Mouse (Mus musculus) lung, postnatal 0 days (tissue): ENCODE results near the gene Arl4c.

Experiments
- CTCF ChIP-seq: IDR thresholded peaks from 2 replicates; pipeline ENCODE4 v1.5.1; 2016; ENCODE audit warnings: antibody characterized with exemption, mild to moderate bottlenecking
- EP300 ChIP-seq: IDR thresholded peaks from 2 replicates; pipeline ENCODE4 v1.6.1; 2016; ENCODE audit warnings: antibody characterized with exemption, mild to moderate bottlenecking, control low read depth

DNA sequence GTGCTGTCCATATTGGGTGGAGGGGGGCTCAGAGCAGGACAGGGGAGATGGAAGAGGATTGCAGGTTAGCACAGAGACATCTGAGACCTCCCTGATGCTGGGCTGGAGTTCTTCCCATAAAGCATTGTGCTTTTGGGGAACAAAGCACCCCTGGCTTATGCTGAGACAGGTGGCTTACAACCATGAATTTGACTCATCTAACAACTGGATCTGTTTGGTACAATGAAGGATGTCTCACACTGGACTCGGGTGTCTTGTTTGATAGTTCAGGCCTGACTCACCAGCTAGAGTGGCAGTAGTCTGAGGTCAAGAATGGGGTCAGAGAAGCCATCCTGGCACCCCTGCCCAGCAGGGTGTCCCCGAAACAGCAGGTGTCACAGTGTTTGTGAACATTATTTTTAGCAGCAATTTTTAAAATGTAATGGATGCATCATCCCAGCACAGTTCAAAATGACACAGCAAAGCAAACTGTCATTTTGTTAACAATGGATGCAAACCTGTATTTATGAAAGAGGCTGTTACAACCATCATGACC, 9.7 kb downstream of the Arl4c start:
- TF ChIP-seq CTCF, result no peak
- TF ChIP-seq EP300, result no peak
